Mouse (Mus musculus) hindbrain, embryonic 11.5 days (tissue): ENCODE data around the gene Ier2. TPM values are rescaled to one million over a fixed set of nuclear protein-coding genes. Genes with fewer than 3 reads are reported as not detected.
"Not testable (repeated sequence)": the region's sequence is repeated elsewhere in the genome, so short reads cannot be mapped to it uniquely, and the experiment has no call there.

Experiments used
- ATAC-seq: fragments of 200-750 bp; cut with Nextera tagmentation; 2 replicates; pipeline ENCODE4 v1.8.0; 2017; ENCODE audit warnings: mild to moderate bottlenecking, moderate TSS enrichment, moderate library complexity; ENCODE audit not compliant: low FRiP score
- DNase-seq: peaks from one replicate; pipeline ENCODE4 v3.0.0-alpha.2; 2015; ENCODE audit warnings: low spot score
- H3K27ac ChIP-seq: fragments of 300-500 bp; sonication (generic); 2 replicates; pipeline ENCODE4 v1.5.1; 2014; ENCODE audit warnings: mild to moderate bottlenecking, low read depth, low read length
- H3K27me3 ChIP-seq: fragments of 300-500 bp; sonication (generic); 2 replicates; pipeline ENCODE4 v1.6.1; 2014; ENCODE audit warnings: mild to moderate bottlenecking, low read length, moderate library complexity, mixed read lengths; ENCODE audit not compliant: control insufficient read depth, insufficient read depth
- H3K36me3 ChIP-seq: fragments of 300-500 bp; sonication (generic); 2 replicates; pipeline ENCODE4 v1.6.1; 2014; ENCODE audit warnings: mild to moderate bottlenecking, low read length, moderate library complexity, mixed read lengths; ENCODE audit not compliant: control insufficient read depth, insufficient read depth
- H3K4me1 ChIP-seq: fragments of 300-500 bp; sonication (generic); replicated peaks from 2 replicates; pipeline ENCODE4 v1.6.1; 2014; ENCODE audit warnings: low read length, mixed read lengths; ENCODE audit not compliant: control insufficient read depth, insufficient read depth
- H3K4me2 ChIP-seq: fragments of 300-500 bp; sonication (generic); replicated peaks from 2 replicates; pipeline ENCODE4 v1.6.1; 2014; ENCODE audit warnings: mild to moderate bottlenecking, low read depth, low read length
- H3K4me3 ChIP-seq: fragments of 300-500 bp; sonication (generic); 2 replicates; pipeline ENCODE4 v1.5.1; 2014; ENCODE audit warnings: low read depth, low read length
- H3K9ac ChIP-seq: fragments of 300-500 bp; sonication (generic); 2 replicates; pipeline ENCODE4 v1.6.1; 2014; ENCODE audit warnings: low read depth, low read length
- H3K9me3 ChIP-seq: fragments of 300-500 bp; sonication (generic); 2 replicates; pipeline ENCODE4 v1.6.1; 2016; ENCODE audit warnings: low read length; ENCODE audit not compliant: control insufficient read depth
- WGBS: fragments of 180-500 bp; shearing (Covaris S2); extraction: QIAGEN DNeasy Blood & Tissue Kit; methylation state at CpG from one replicate; pipeline ENCODE4 v1.1.7; 2014; 5-methylcytosine and 5-hydroxymethylcytosine counted together
- polyA plus RNA-seq: library from polyadenylated mRNA; unstranded; fragments of >200 nt; fragmentation: Nextera tagmentation; extraction: Ambion mirVana; gene quantifications from 2 replicates; pipeline ENCODE4 v1.2.1, GENCODE M21; 2014

Ier2 gene
- polyA plus RNA-seq, 1 experiment from 2014 or later: 60.5 TPM

DNA sequence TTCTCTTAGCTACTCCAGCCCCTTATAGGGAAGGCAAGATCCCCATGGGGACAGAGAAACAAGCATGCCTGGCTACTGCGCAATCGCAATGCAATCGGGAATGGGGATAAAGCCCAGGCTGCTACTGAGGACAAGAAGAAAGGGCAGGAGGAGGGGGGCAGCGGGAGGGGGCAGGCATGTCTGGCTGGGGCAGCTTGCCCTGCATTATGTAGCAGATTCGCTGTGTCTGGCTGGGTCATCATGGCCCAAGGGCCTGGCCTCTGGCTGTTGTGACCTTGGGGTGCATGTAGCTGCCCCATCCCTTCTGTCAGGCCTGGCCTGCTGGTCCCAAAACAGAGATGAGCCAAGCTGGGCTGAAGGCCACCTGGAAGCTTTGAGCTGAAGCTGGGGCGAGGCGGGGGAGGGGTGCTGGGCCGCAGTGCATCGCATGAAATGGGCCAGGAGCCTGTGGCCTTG lies 27.8 kb downstream of the Ier2 start:
- Histone ChIP-seq H3K27me3 (no peaks in the 10 kb centered on the region), H3K27ac (peak overlapping the region; percentile 91), H3K9ac (peak overlapping the region; percentile 55), H3K4me3 (no peak overlapping the region), H3K9me3 (no peaks in the 10 kb centered on the region), H3K4me1 (peaks cover 6% of the 10 kb centered on the region), H3K4me2 (no peak overlapping the region; the same call in 1 of the 2 replicates), H3K36me3 (no peaks in the 10 kb centered on the region)
- DNase-seq (peak; percentile 63), ATAC-seq (peak; percentile 27)
- WGBS: 31% methylated on average over 9 of the region's 9 CpGs

DNA sequence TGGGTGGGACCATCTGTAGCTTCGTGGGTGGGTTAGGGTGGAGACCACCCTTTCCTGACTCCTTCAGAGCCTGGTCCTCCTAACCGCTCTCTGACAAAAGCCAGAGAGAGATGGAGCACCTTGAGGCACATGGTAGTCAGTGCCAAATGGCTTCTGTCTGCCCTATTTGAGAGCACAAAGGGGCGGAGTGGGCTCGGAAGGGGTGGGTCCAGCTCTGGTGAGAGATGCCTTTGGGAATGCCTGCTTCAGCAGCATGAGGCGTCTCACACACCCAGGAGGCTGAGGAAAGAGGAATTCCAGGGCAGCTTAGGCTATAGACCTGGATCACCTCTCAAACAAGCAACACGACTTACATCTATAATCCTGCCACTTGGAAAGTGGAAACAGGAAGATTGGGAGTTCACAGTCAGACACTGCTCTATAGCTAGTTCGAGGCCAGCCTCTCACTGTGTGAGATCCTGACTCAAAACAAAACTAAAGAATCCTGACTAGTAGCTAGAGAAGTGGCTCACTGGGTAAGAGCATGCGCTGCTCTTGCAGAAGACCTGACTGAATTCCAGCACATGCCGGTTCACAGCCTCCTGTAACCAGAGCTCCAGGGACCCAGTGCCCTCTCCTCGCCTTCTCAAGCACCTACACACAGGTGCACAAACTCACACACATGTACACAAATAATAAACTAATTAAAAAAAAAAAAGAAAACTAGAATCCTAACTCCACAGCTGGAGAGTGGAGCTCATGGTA lies 28.6 kb downstream of the Ier2 start:
- H3K4me3 ChIP-seq: no peak overlapping the region
- no peaks in the 10 kb centered on the region for H3K36me3 ChIP-seq
- H3K27ac ChIP-seq: peak overlapping the region; percentile 91
- H3K4me1 ChIP-seq: peaks cover 6% of the 10 kb centered on the region
- no peak overlapping the region for H3K9ac ChIP-seq
- WGBS: 51% methylated on average over 10 of the region's 10 CpGs
- DNase-seq: no peak
- no peaks in the 10 kb centered on the region for H3K27me3 ChIP-seq
- H3K4me2 ChIP-seq: no peak overlapping the region
- ATAC-seq: no peak
- no peaks in the 10 kb centered on the region for H3K9me3 ChIP-seq

DNA sequence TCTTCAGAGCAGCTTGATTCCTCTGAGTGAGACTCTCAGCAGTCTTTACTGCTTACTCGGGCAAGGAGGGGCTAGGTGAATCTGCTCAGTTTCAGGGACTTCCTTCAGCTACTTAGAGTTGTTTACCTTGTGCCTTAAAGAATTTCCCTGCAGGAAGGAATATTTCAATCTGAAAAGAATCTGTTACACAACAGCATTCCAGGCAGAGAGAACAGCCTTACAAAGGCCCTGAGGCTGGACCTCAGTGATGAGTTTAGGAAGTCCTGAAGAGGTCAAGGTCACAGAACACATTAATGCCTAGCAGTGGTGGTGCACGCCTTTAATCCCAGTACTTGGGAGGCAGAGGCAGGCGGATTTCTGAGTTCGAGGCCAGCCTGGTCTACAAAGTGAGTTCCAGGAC lies 30.8 kb downstream of the Ier2 start:
- peaks cover 6% of the 10 kb centered on the region for H3K4me1 ChIP-seq
- H3K9me3 ChIP-seq: no peaks in the 10 kb centered on the region
- H3K9ac ChIP-seq: no peak overlapping the region
- H3K4me3 ChIP-seq: no peak overlapping the region
- H3K27ac ChIP-seq: no peak overlapping the region
- ATAC-seq (no peak), DNase-seq (no peak)
- 90% methylated on average over 4 of the region's 4 CpGs for WGBS
- no peaks in the 10 kb centered on the region for H3K36me3 ChIP-seq
- no peaks in the 10 kb centered on the region for H3K27me3 ChIP-seq
- no peak overlapping the region for H3K4me2 ChIP-seq

DNA sequence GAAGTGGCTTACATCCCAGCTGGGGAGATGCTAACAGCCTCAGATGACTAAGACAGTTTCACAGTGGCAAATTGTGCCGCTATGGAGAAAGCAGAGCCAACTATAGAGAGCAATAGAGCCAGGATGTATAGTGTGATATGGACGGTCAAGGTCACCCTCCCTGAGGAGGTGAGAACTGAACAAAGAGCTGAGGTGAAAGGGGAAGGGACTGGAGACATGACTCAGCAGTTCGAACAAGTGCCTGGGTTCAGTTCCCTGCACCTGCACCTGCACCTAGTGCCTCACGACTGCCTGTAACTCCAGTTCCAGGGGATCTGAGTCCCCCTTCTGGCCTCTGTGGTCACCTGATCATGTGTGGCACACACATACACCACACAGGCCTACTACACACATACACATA lies 32.5 kb downstream of the Ier2 start:
- DNase-seq: no peak
- Histone ChIP-seq H3K9ac (no peak overlapping the region), H3K9me3 (no peaks in the 10 kb centered on the region), H3K4me2 (no peak overlapping the region), H3K36me3 (no peaks in the 10 kb centered on the region), H3K27ac (no peak overlapping the region), H3K4me3 (no peak overlapping the region), H3K27me3 (no peaks in the 10 kb centered on the region), H3K4me1 (peaks cover 5% of the 10 kb centered on the region)
- no peak for ATAC-seq
- WGBS: 79% methylated on average over 4 of the region's 4 CpGs

DNA sequence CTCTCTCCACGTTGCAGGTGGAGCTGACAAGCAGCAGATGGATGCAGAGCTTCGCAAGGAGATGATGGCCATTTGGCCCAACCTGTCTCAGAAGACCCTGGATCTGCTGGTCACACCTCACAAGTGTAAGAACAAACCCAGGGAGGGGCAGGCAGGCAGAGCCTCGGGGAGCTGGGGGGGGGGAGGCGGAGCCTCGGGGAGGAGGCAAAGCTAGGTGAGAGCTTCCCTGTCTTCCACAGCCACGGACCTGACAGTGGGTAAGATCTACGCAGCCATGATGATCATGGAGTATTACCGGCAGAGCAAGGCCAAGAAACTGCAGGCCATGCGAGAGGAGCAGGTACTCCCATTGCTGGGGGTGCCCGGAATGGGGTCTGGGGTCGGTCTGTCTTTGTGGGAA lies 33.1 kb downstream of the Ier2 start:
- no peak for ATAC-seq
- no peak overlapping the region for H3K9ac ChIP-seq
- no peaks in the 10 kb centered on the region for H3K4me1 ChIP-seq
- H3K27ac ChIP-seq: no peak overlapping the region
- H3K4me2 ChIP-seq: no peak overlapping the region
- H3K9me3 ChIP-seq: no peaks in the 10 kb centered on the region
- DNase-seq: no peak
- 82% methylated on average over 11 of the region's 11 CpGs for WGBS
- H3K4me3 ChIP-seq: no peak overlapping the region
- no peaks in the 10 kb centered on the region for H3K27me3 ChIP-seq
- no peaks in the 10 kb centered on the region for H3K36me3 ChIP-seq

DNA sequence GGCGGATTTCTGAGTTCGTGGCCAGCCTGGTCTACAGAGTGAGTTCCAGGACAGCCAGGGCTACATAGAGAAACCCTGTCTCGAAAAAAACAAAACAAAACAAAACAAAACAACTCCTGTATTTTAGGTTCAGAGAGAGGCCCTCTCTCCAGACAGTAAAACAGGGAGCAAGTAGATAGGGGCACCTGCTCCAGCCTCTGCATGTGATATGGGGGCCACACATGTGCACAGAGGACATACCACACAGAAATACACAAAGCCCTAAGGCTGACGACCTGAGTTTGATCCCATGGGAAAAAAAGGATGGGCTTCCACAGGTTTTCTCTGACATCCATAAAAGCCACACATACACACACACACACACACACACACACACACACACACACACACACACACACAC lies 39.2 kb downstream of the Ier2 start:
- 83% methylated on average over 4 of the region's 4 CpGs for WGBS
- not testable (repeated sequence) for ATAC-seq, H3K4me2 ChIP-seq

DNA sequence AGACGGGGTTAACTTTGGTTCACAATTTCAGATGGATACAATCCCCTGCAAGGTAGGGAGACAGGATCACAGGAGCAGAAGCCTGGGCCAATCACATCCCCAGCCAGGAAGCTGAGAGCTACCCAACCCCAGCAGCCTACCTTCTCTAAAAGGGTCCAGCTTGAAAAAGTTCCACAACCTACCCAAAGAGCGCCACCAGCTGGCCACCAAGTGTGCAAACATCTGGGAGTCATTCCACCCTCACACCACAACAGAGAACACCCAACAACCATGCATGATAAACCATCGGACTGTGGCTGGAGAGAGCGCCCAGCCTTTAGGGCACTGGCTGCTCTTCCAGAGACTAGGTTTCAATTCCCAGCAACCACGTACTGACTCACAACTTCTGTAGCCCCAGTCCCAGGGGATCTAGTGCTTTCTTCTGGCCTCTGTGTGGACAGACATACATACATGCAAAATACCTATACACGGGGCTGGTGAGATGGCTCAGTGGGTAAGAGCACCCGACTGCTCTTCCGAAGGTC lies 41.5 kb downstream of the Ier2 start:
- Histone ChIP-seq H3K27me3 (no peaks in the 10 kb centered on the region), H3K27ac (no peak overlapping the region), H3K36me3 (no peaks in the 10 kb centered on the region), H3K4me1 (peaks cover 7% of the 10 kb centered on the region), H3K4me2 (no peak overlapping the region), H3K9ac (no peak overlapping the region), H3K9me3 (no peaks in the 10 kb centered on the region), H3K4me3 (no peak overlapping the region)
- ATAC-seq (no peak), DNase-seq (no peak)
- WGBS: 77% methylated on average over 8 of the region's 8 CpGs

More for the DNA sequence above, 39.2 kb downstream of the Ier2 start:
- not testable (repeated sequence) for H3K27ac ChIP-seq, H3K9me3 ChIP-seq, H3K36me3 ChIP-seq, H3K27me3 ChIP-seq, H3K4me3 ChIP-seq, DNase-seq, H3K4me1 ChIP-seq, H3K9ac ChIP-seq

DNA sequence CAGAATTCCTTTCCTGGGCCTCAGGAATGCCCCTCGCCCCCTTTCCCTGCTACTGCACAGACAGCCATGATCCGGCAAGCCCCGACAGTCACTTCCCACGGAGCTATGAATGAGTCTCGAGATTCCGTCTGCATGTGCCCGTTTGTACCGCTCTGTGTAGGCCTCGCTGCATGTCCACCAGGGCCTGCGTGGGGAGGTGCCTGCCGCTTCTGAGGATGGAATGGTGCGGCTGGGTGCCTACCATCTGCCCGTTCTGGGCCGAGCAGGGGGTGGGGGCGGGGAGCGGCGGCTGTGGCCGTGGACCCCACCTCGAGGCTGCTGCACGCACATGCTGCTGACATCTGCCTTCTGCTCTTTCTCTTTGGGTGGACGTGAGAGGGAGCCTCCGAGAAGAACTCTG lies 45.6 kb downstream of the Ier2 start:
- WGBS: 41% methylated on average over 22 of the region's 22 CpGs
- DNase-seq (no peak), ATAC-seq (peak; percentile 36; the same call in 1 of the 2 replicates)
- no peaks in the 10 kb centered on the region for H3K9me3 ChIP-seq
- no peaks in the 10 kb centered on the region for H3K36me3 ChIP-seq
- no peaks in the 10 kb centered on the region for H3K27me3 ChIP-seq
- peaks cover 7% of the 10 kb centered on the region for H3K4me1 ChIP-seq
- no peak overlapping the region for H3K4me2 ChIP-seq
- H3K27ac ChIP-seq: peak overlapping the region; percentile 9; the same call in 1 of the 2 replicates
- H3K4me3 ChIP-seq: no peak overlapping the region
- H3K9ac ChIP-seq: peak overlapping the region; percentile 34; the same call in 1 of the 2 replicates
